Mouse (Mus musculus) cerebellum, adult 2 months (tissue): Measurements from ENCODE around the gene Spsb4.

ENCODE experiments used
- CTCF ChIP-seq: fragments of 200-500 bp; IDR thresholded peaks from 2 replicates; pipeline ENCODE4 v1.5.1; 2011; ENCODE audit warnings: low read depth, mild to moderate bottlenecking, control low read depth, low read length, moderate library complexity, borderline replicate concordance; ENCODE audit not compliant: insufficient read depth
- POLR2A ChIP-seq: fragments of 200-500 bp; IDR thresholded peaks from 2 replicates; pipeline ENCODE4 v1.6.1; 2011; ENCODE audit warnings: low read length, control low read depth, borderline replicate concordance; ENCODE audit not compliant: insufficient read depth

DNA sequence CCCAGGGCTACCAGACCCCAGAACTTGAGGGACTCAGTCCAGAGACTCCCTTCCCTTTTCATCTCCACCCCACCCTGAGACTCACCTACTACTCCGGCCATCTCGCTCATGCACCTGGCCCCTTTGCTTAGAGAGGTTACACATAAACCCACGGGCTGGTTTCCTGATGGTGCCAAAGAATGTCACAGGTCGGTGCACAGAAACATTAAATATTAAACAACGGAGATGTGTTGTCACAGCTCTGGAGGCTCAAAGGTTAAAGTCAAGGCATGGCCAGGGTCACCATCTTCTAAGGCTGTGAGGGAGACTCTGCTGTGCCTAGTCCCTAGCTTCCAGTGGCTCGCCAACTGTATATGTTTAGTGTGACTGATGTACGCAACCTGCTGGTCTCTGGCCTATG, 52.2 kb downstream of the Spsb4 start:
- no peak for TF ChIP-seq CTCF
- TF ChIP-seq POLR2A, result no peak
